ENCODE assay signal across 1 mouse cellular context in the genomic region with DNA sequence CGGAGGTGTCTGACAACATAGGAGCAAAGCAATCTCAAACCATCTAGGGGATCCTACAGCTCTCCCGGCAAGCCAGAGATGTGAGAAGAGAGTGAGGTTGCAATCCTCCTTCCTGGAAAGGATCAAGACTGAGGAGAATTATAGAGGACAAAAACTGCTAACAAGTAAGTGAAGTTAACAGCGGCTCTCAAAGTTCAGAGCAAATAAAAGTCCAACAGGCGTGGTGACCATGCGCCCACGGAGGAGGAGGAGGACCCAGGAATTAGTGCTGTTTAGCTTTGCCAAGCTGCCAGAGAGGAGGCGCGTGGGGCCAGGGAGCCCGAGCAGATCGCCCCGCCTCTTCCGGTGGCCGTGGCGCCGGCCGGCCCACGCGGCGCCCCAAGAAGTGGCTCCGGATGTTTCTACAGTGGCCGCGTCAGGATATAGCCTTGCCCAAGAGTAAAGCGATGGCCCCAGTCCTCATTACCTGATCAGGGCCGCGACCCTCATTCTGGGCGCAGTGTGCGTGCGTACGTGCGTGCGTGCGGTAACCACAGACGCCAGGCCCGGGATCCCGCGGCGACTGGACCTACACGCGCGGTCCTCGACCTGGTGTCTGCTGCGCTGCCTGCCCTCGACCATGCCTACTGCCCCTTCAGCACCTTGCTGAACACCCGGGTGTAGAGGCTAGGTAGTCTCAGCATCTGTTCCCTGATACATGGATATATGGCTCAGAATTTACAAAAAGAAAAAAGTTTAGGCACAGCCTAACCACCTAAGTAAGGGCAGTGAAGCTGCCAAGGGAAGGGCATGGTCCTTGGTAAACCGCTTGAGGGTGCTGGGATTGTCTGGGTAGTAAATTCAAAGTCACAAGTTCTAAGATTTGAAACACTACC.
TF ChIP-seq lines count a peak whose summit lies in the region.

A gene (minus strand): TSS at position 600 of the 875 bp plus-strand sequence.

TF ChIP-seq in MEL, 35 proteins besides CTCF, POLR2A, EP300 and RAD21 (continued from another document):
- peak; percentile 79 for TF ChIP-seq NELFE (IDR thresholded peaks at IDR 0.05; ENCODE audit: low read depth, low read length)
- TF ChIP-seq POLR2AphosphoS2 (IDR thresholded peaks at IDR 0.05; ENCODE audit: low read length) = peak; percentile 64; the same call in 1 of the 2 replicates
- peak; percentile 74 for TF ChIP-seq KAT2A (conservative IDR thresholded peaks at IDR 0.05; ENCODE audit: low read depth, low read length)
- TF ChIP-seq USF2 (IDR thresholded peaks at IDR 0.05; ENCODE audit: borderline replicate concordance in 1 of 2, insufficient read depth in 1 of 2, low read depth in 1 of 2, low read length in 2 of 2) = no peak
- TF ChIP-seq USF1 (IDR thresholded peaks at IDR 0.05; ENCODE audit: low read depth, low read length) = no peak; the same call in 1 of the 2 replicates
- no peak for TF ChIP-seq UBTF (IDR thresholded peaks at IDR 0.05; ENCODE audit: borderline replicate concordance, insufficient read depth, low read depth, low read length)
- TF ChIP-seq RCOR1 (IDR thresholded peaks at IDR 0.05; ENCODE audit: low read depth, low read length) = no peak
- no peak for TF ChIP-seq POLR2AphosphoS5 (IDR thresholded peaks at IDR 0.05; ENCODE audit: borderline replicate concordance, low read depth, low read length)
- peak; percentile 100 for TF ChIP-seq MAX (IDR thresholded peaks at IDR 0.05; ENCODE audit: low read length)
- peak; percentile 61; the same call in 1 of the 2 replicates for TF ChIP-seq TCF12 (IDR thresholded peaks at IDR 0.05; ENCODE audit: low read depth, low read length)
- no peak for TF ChIP-seq MAZ (IDR thresholded peaks at IDR 0.05; ENCODE audit: low read depth, low read length)
- no peak for TF ChIP-seq ZKSCAN1 (IDR thresholded peaks at IDR 0.05; ENCODE audit: low read depth, low read length)
- TF ChIP-seq CHD2 (IDR thresholded peaks at IDR 0.05; ENCODE audit: low read length) = peak; percentile 52
- TF ChIP-seq ZMIZ1 (IDR thresholded peaks at IDR 0.05; ENCODE audit: low read depth, low read length) = peak; percentile 38
- TF ChIP-seq SIN3A (IDR thresholded peaks at IDR 0.05; ENCODE audit: low read length) = 0 out of 2 replicates have a peak, but pooled peaks have one; percentile 78
